Comparison of ENCODE assay signal across 8 mouse cellular contexts in the genomic region with DNA sequence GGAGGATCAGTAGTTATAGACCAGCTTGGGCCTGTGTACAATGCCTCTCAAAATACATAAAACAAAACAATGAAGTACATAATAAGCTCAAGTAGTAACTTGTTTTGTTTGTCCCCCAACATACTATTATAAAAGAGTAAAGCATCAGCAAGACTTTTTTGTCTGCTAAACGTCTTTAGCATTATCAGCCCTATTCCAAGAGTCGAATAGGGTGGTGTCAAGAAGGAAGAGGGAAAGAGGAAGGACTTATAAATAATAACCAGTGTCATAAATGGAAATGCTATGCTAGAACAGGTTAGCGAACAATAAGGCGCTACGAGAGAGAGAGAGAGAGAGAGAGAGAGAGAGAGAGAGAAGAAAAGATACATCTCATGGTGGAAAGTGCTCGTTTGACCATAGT. TPM values are rescaled to one million over a fixed set of nuclear protein-coding genes. Genes with fewer than 3 reads are reported as not detected.
DNase-seq lines count a peak whose midpoint lies in the region; ATAC-seq and TF ChIP-seq lines count a peak whose summit lies in the region.

No protein-coding gene starts in this region.

- peaks cover 12% of the 10 kb centered on the region; the same call in 1 of the 2 replicates for H3K4me1 ChIP-seq in kidney, adult 2 months (ENCODE audit: control insufficient read depth, insufficient read depth, low read length)
- H3K4me1 ChIP-seq in bone marrow macrophage, adult 2 months (ENCODE audit: control insufficient read depth, insufficient read depth, low read length): peaks cover 14% of the 10 kb centered on the region
- peaks cover 42% of the 10 kb centered on the region for H3K4me1 ChIP-seq in hindbrain, embryonic 13.5 days (replicated peaks)
- peaks cover 44% of the 10 kb centered on the region for H3K4me1 ChIP-seq in midbrain, embryonic 13.5 days (replicated peaks)

- peak overlapping the region; percentile 71 for H3K4me3 ChIP-seq in kidney, adult 2 months (ENCODE audit: insufficient read depth, low read depth, low read length)
- H3K4me3 ChIP-seq in bone marrow macrophage, adult 2 months (ENCODE audit: insufficient read depth, low read length): peak overlapping the region; percentile 87
- peak overlapping the region; percentile 96 for H3K4me3 ChIP-seq in hindbrain, embryonic 13.5 days
- peak overlapping the region; percentile 92 for H3K4me3 ChIP-seq in midbrain, embryonic 13.5 days (replicated peaks)

- H3K36me3 ChIP-seq in kidney, adult 2 months (ENCODE audit: control insufficient read depth, insufficient read depth, low read length): peaks cover 19% of the 10 kb centered on the region
- peaks cover 26% of the 10 kb centered on the region for H3K36me3 ChIP-seq in hindbrain, embryonic 13.5 days
- peaks cover 24% of the 10 kb centered on the region for H3K36me3 ChIP-seq in midbrain, embryonic 13.5 days

- no peak for DNase-seq in kidney, adult 2 months
- DNase-seq in kidney, postnatal 25 days: no peak
- no peak for DNase-seq in adrenal gland, postnatal 10 days
- DNase-seq in layer of hippocampus, adult 9-11 months: no peak
- no peak for DNase-seq in thymus, postnatal 4 days

- no peak for TF ChIP-seq CTCF in kidney, adult 2 months (conservative IDR thresholded peaks at IDR 0.05; ENCODE audit: insufficient read depth, insufficient read length, low read depth, low read length)
- TF ChIP-seq CTCF in bone marrow macrophage, adult 2 months (IDR thresholded peaks at IDR 0.05; ENCODE audit: low read depth, low read length): no peak

- peak overlapping the region; percentile 95 for H3K9ac ChIP-seq in hindbrain, embryonic 13.5 days
- peak overlapping the region; percentile 86 for H3K9ac ChIP-seq in midbrain, embryonic 13.5 days (replicated peaks)

- H3K9me3 ChIP-seq in hindbrain, embryonic 13.5 days: no peaks in the 10 kb centered on the region
- no peaks in the 10 kb centered on the region for H3K9me3 ChIP-seq in midbrain, embryonic 13.5 days

- TF ChIP-seq POLR2A in kidney, adult 2 months (IDR thresholded peaks at IDR 0.05; ENCODE audit: low read depth, low read length): no peak
- TF ChIP-seq POLR2A in bone marrow macrophage, adult 2 months (IDR thresholded peaks at IDR 0.05; ENCODE audit: borderline replicate concordance, low read depth, low read length): no peak

- no peaks in the 10 kb centered on the region for H3K27me3 ChIP-seq in kidney, adult 2 months (replicated peaks; ENCODE audit: control insufficient read depth, insufficient read depth, low read length)
- H3K27me3 ChIP-seq in hindbrain, embryonic 13.5 days: no peaks in the 10 kb centered on the region
- no peaks in the 10 kb centered on the region for H3K27me3 ChIP-seq in midbrain, embryonic 13.5 days

- peak overlapping the region; percentile 71 for H3K4me2 ChIP-seq in hindbrain, embryonic 13.5 days
- peak overlapping the region; percentile 70 for H3K4me2 ChIP-seq in midbrain, embryonic 13.5 days (replicated peaks)

- 2% methylated on average over 6 of the region's 6 CpGs for WGBS in kidney, adult 2 months
- 5% methylated on average over 6 of the region's 6 CpGs for WGBS in hindbrain, embryonic 13.5 days
- WGBS in midbrain, embryonic 13.5 days: 7% methylated on average over 6 of the region's 6 CpGs

- no peak for ATAC-seq in hindbrain, embryonic 13.5 days (ENCODE audit: low FRiP score)
- ATAC-seq in midbrain, embryonic 13.5 days: no peak

- peak overlapping the region; percentile 68 for H3K27ac ChIP-seq in kidney, adult 2 months (ENCODE audit: insufficient read depth, low read depth, low read length)
- peak overlapping the region; percentile 76 for H3K27ac ChIP-seq in bone marrow macrophage, adult 2 months (ENCODE audit: insufficient read depth, low read depth, low read length)
- H3K27ac ChIP-seq in hindbrain, embryonic 13.5 days: peak overlapping the region; percentile 97
- H3K27ac ChIP-seq in midbrain, embryonic 13.5 days: peak overlapping the region; percentile 90

RNA-seq across cellular contexts. Expression of gene Hspa5, which starts 0.8 kb away (rescaled TPM):
- polyA plus RNA-seq in kidney, adult 2 months (2012; rRNA removed): 441 and 489 TPM in 2 replicates
- polyA plus RNA-seq in bone marrow macrophage, adult 2 months (2012; ENCODE audit: insufficient read depth, insufficient read length, missing spikeins): 319 and 328 TPM in 2 replicates
- 438 and 458 TPM in 2 replicates for polyA plus RNA-seq in hindbrain, embryonic 13.5 days (2015; fragmentation: Nextera tagmentation; extraction: Ambion mirVana)
- polyA plus RNA-seq in midbrain, embryonic 13.5 days (2015; fragmentation: Nextera tagmentation; extraction: Ambion mirVana): 464 and 489 TPM in 2 replicates
- 100 to 1,000 TPM; 414 to 539 TPM for total RNA-seq in adrenal gland, postnatal 10 days (2021)

RNA-seq across cellular contexts. Expression of gene Gapvd1, which starts 15.9 kb away (rescaled TPM):
- polyA plus RNA-seq in kidney, adult 2 months (2012; rRNA removed): 14.0 and 16.0 TPM in 2 replicates
- 90.8 and 98.7 TPM in 2 replicates for polyA plus RNA-seq in bone marrow macrophage, adult 2 months (2012; ENCODE audit: insufficient read depth, insufficient read length, missing spikeins)
- 122 and 129 TPM in 2 replicates for polyA plus RNA-seq in hindbrain, embryonic 13.5 days (2015; fragmentation: Nextera tagmentation; extraction: Ambion mirVana)
- polyA plus RNA-seq in midbrain, embryonic 13.5 days (2015; fragmentation: Nextera tagmentation; extraction: Ambion mirVana): 123 and 126 TPM in 2 replicates
- 10 to 100 TPM; 47.3 to 55.6 TPM for total RNA-seq in adrenal gland, postnatal 10 days (2021)

RNA-seq across cellular contexts. Expression of gene Rabepk, which starts 28.8 kb away (rescaled TPM):
- polyA plus RNA-seq in kidney, adult 2 months (2012; rRNA removed): 25.8 and 28.1 TPM in 2 replicates
- 10.2 and 10.6 TPM in 2 replicates for polyA plus RNA-seq in bone marrow macrophage, adult 2 months (2012; ENCODE audit: insufficient read depth, insufficient read length, missing spikeins)
- polyA plus RNA-seq in hindbrain, embryonic 13.5 days (2015; fragmentation: Nextera tagmentation; extraction: Ambion mirVana): 28.2 TPM in 2 replicates
- polyA plus RNA-seq in midbrain, embryonic 13.5 days (2015; fragmentation: Nextera tagmentation; extraction: Ambion mirVana): 21.8 and 22.7 TPM in 2 replicates
- 10 to 100 TPM; 25.8 to 28.7 TPM for total RNA-seq in adrenal gland, postnatal 10 days (2021)

RNA-seq across cellular contexts. Expression of gene Fbxw2, which starts 55.2 kb away (rescaled TPM):
- 29.4 and 34.1 TPM in 2 replicates for polyA plus RNA-seq in kidney, adult 2 months (2012; rRNA removed)
- 53.3 and 56.3 TPM in 2 replicates for polyA plus RNA-seq in bone marrow macrophage, adult 2 months (2012; ENCODE audit: insufficient read depth, insufficient read length, missing spikeins)
- 83.1 and 83.8 TPM in 2 replicates for polyA plus RNA-seq in hindbrain, embryonic 13.5 days (2015; fragmentation: Nextera tagmentation; extraction: Ambion mirVana)
- 80.4 and 88.8 TPM in 2 replicates for polyA plus RNA-seq in midbrain, embryonic 13.5 days (2015; fragmentation: Nextera tagmentation; extraction: Ambion mirVana)
- 10 to 100 TPM; 70.6 to 71.2 TPM for total RNA-seq in adrenal gland, postnatal 10 days (2021)
